Mouse (Mus musculus) MEL (cell line): ENCODE measurements around the gene Pgs1. TPM values are rescaled to one million over a fixed set of nuclear protein-coding genes. Genes with fewer than 3 reads are reported as not detected.

Experiments used
- DNase-seq: peaks from one replicate; pipeline ENCODE4 v3.0.0; 2011; ENCODE audit warnings: low read depth, low spot score
- H3K27ac ChIP-seq: 2 replicates; pipeline ENCODE4 v1.5.1; 2012; ENCODE audit warnings: low read depth, mild to moderate bottlenecking, control low read depth, low read length, moderate library complexity; ENCODE audit not compliant: control insufficient read depth
- H3K27me3 ChIP-seq, 2 experiments: fragments of 150-350 bp in 1 of 2; sonication (generic) in 1 of 2; 2 replicates each; pipeline ENCODE4 v1.6.1; 2012; ENCODE audit warnings: low read length in 2 of 2, mild to moderate bottlenecking in 2 of 2, improper control_type of control experiment in 1 of 2, moderate library complexity in 1 of 2; ENCODE audit not compliant: insufficient read depth in 2 of 2, control insufficient read depth in 1 of 2
- H3K36me3 ChIP-seq, 2 experiments: 2 replicates each; pipeline ENCODE4 v1.6.1; 2012 to 2014; ENCODE audit warnings: low read length in 2 of 2, improper control_type of control experiment in 1 of 2, inconsistent platforms in 1 of 2, mild to moderate bottlenecking in 1 of 2; ENCODE audit not compliant: insufficient read depth in 2 of 2, control insufficient read depth in 1 of 2
- H3K4me1 ChIP-seq, 2 experiments: fragments of 150-350 bp in 1 of 2; sonication (generic) in 1 of 2; 2 replicates each; pipeline ENCODE4 v1.6.1; 2012; ENCODE audit warnings: low read length in 2 of 2, improper control_type of control experiment in 1 of 2, mild to moderate bottlenecking in 1 of 2; ENCODE audit not compliant: insufficient read depth in 2 of 2, control insufficient read depth in 1 of 2
- H3K4me3 ChIP-seq, 2 experiments: fragments of 150-350 bp in 1 of 2; sonication (generic) in 1 of 2; 2 replicates each; pipeline ENCODE4 v1.5.1; 2012; ENCODE audit warnings: low read depth in 2 of 2, low read length in 2 of 2, mild to moderate bottlenecking in 2 of 2, moderate library complexity in 2 of 2, control low read depth in 1 of 2, improper control_type of control experiment in 1 of 2; ENCODE audit not compliant: control insufficient read depth in 1 of 2, insufficient read depth in 1 of 2
- H3K79me2 ChIP-seq: 2 replicates; pipeline ENCODE4 v1.6.1; 2012; ENCODE audit warnings: mild to moderate bottlenecking, low read length, moderate library complexity; ENCODE audit not compliant: control insufficient read depth, poor library complexity, insufficient read depth
- H3K9ac ChIP-seq: 2 replicates; pipeline ENCODE4 v1.6.1; 2012; ENCODE audit warnings: low read depth, mild to moderate bottlenecking, control low read depth, low read length, moderate library complexity; ENCODE audit not compliant: control insufficient read depth, poor library complexity, severe bottlenecking
- H3K9me3 ChIP-seq: fragments of 150-350 bp; sonication (generic); replicated peaks from 2 replicates; pipeline ENCODE4 v1.6.1; 2012; ENCODE audit warnings: mild to moderate bottlenecking, low read length, improper control_type of control experiment, moderate library complexity; ENCODE audit not compliant: insufficient read depth
- CHD2 ChIP-seq: IDR thresholded peaks from 2 replicates; pipeline ENCODE4 v1.6.1; 2011; ENCODE audit warnings: low read length, improper control_type of control experiment
- CTCF ChIP-seq, 3 experiments: IDR thresholded peaks in 2 of 3; conservative IDR thresholded peaks in 1 of 3; 2 replicates each; pipeline ENCODE4 v1.5.1; 2011 to 2012; ENCODE audit warnings: low read length in 3 of 3, low read depth in 2 of 3, mild to moderate bottlenecking in 2 of 3, improper control_type of control experiment in 1 of 3, inconsistent platforms in 1 of 3, mixed read lengths in 1 of 3, moderate library complexity in 1 of 3; ENCODE audit not compliant: control insufficient read depth in 1 of 3, insufficient read depth in 1 of 3, poor library complexity in 1 of 3, severe bottlenecking in 1 of 3
- ELF1 ChIP-seq: IDR thresholded peaks from 2 replicates; pipeline ENCODE4 v1.6.1; 2014; ENCODE audit warnings: low read depth, mild to moderate bottlenecking, inconsistent platforms, low read length, improper control_type of control experiment, moderate library complexity
- EP300 ChIP-seq, 2 experiments: IDR thresholded peaks; 2 replicates each; pipeline ENCODE4 v1.6.1; 2011; ENCODE audit warnings: improper control_type of control experiment in 2 of 2, low read length in 2 of 2, low read depth in 1 of 2, mild to moderate bottlenecking in 1 of 2
- ETS1 ChIP-seq: IDR thresholded peaks from 2 replicates; pipeline ENCODE4 v1.6.1; 2012; ENCODE audit warnings: low read depth, mild to moderate bottlenecking, inconsistent platforms, low read length, improper control_type of control experiment, moderate library complexity
- GABPA ChIP-seq: IDR thresholded peaks from 2 replicates; pipeline ENCODE4 v1.6.1; 2012; ENCODE audit warnings: low read depth, mild to moderate bottlenecking, inconsistent platforms, low read length, improper control_type of control experiment, moderate library complexity
- HCFC1 ChIP-seq: IDR thresholded peaks from 2 replicates; pipeline ENCODE4 v1.6.1; 2012; ENCODE audit warnings: low read depth, mild to moderate bottlenecking, inconsistent platforms, low read length, improper control_type of control experiment, moderate library complexity
- KAT2A ChIP-seq: conservative IDR thresholded peaks from 2 replicates; pipeline ENCODE4 v1.6.1; 2012; ENCODE audit warnings: low read depth, low read length, improper control_type of control experiment, inconsistent platforms
- MAFK ChIP-seq: IDR thresholded peaks from 2 replicates; pipeline ENCODE4 v1.6.1; 2011; ENCODE audit warnings: low read depth, mild to moderate bottlenecking, low read length, improper control_type of control experiment, borderline replicate concordance
- MAZ ChIP-seq: IDR thresholded peaks from 2 replicates; pipeline ENCODE4 v1.6.1; 2012; ENCODE audit warnings: low read depth, mild to moderate bottlenecking, inconsistent platforms, low read length, improper control_type of control experiment
- MYC ChIP-seq: IDR thresholded peaks from 2 replicates; pipeline ENCODE4 v1.6.1; 2011; ENCODE audit warnings: low read depth, mild to moderate bottlenecking, low read length, improper control_type of control experiment, moderate library complexity
- NELFE ChIP-seq: IDR thresholded peaks from 2 replicates; pipeline ENCODE4 v1.6.1; 2011; ENCODE audit warnings: low read depth, low read length, improper control_type of control experiment
- NRF1 ChIP-seq: IDR thresholded peaks from 2 replicates; pipeline ENCODE4 v1.6.1; 2014; ENCODE audit warnings: low read depth, mild to moderate bottlenecking, inconsistent platforms, low read length, improper control_type of control experiment, moderate library complexity; ENCODE audit not compliant: poor library complexity, insufficient read depth, severe bottlenecking
- POLR2A ChIP-seq, 2 experiments: IDR thresholded peaks; 2 replicates each; pipeline ENCODE4 v1.6.1; 2011 to 2012; ENCODE audit warnings: low read length in 2 of 2, mild to moderate bottlenecking in 2 of 2, control low read depth in 1 of 2, improper control_type of control experiment in 1 of 2, low read depth in 1 of 2, moderate library complexity in 1 of 2; ENCODE audit not compliant: control insufficient read depth in 1 of 2, insufficient read depth in 1 of 2, poor library complexity in 1 of 2
- POLR2AphosphoS2 ChIP-seq: IDR thresholded peaks from 2 replicates; pipeline ENCODE4 v1.6.1; 2011; ENCODE audit warnings: low read length, improper control_type of control experiment
- RCOR1 ChIP-seq: IDR thresholded peaks from 2 replicates; pipeline ENCODE4 v1.6.1; 2012; ENCODE audit warnings: low read depth, mild to moderate bottlenecking, inconsistent platforms, low read length, improper control_type of control experiment
- SMC3 ChIP-seq: IDR thresholded peaks from 2 replicates; pipeline ENCODE4 v1.6.1; 2011; ENCODE audit warnings: low read depth, low read length, improper control_type of control experiment
- TBP ChIP-seq: IDR thresholded peaks from 2 replicates; pipeline ENCODE4 v1.8.0; 2011; ENCODE audit warnings: low read depth, low read length, improper control_type of control experiment
- TCF12 ChIP-seq: IDR thresholded peaks from 2 replicates; pipeline ENCODE4 v1.6.1; 2014; ENCODE audit warnings: low read depth, mild to moderate bottlenecking, inconsistent platforms, low read length, improper control_type of control experiment, moderate library complexity
- UBTF ChIP-seq: IDR thresholded peaks from 2 replicates; pipeline ENCODE4 v1.6.1; 2012; ENCODE audit warnings: low read depth, mild to moderate bottlenecking, inconsistent platforms, low read length, improper control_type of control experiment, moderate library complexity, borderline replicate concordance; ENCODE audit not compliant: insufficient read depth
- USF1 ChIP-seq: IDR thresholded peaks from 2 replicates; pipeline ENCODE4 v1.6.1; 2014; ENCODE audit warnings: low read depth, mild to moderate bottlenecking, inconsistent platforms, low read length, improper control_type of control experiment, moderate library complexity
- USF2 ChIP-seq, 2 experiments: IDR thresholded peaks; 2 replicates each; pipeline ENCODE4 v1.6.1; 2011 to 2012; ENCODE audit warnings: improper control_type of control experiment in 2 of 2, low read length in 2 of 2, borderline replicate concordance in 1 of 2, inconsistent platforms in 1 of 2, low read depth in 1 of 2, mild to moderate bottlenecking in 1 of 2; ENCODE audit not compliant: insufficient read depth in 1 of 2
- ZNF384 ChIP-seq: IDR thresholded peaks from 2 replicates; pipeline ENCODE4 v1.6.1; 2012; ENCODE audit warnings: low read depth, mild to moderate bottlenecking, inconsistent platforms, low read length, improper control_type of control experiment
- polyA plus RNA-seq, 2 experiments: library from polyadenylated mRNA; stranded (reverse) in 1 of 2; unstranded in 1 of 2; fragments of >175 nt in 1 of 2; fragments of >200 nt in 1 of 2; gene quantifications; 2 replicates each; pipeline versions ENCODE4 v1.2.1 to v1.2.4; 2012; ENCODE audit warnings: low replicate concordance in 2 of 2, low read depth in 1 of 2; ENCODE audit not compliant: insufficient read length in 2 of 2, insufficient read depth in 1 of 2, missing spikeins in 1 of 2
- total RNA-seq: library from RNA; depleted of rRNA; stranded (reverse); fragments of 300-350 nt; gene quantifications from 2 replicates; pipeline ENCODE4 v1.2.3, GENCODE M21; 2012

Gene Pgs1
- total and polyA plus RNA-seq, 3 experiments, result 48.6 to 61.6 TPM; not detected in 1

DNA sequence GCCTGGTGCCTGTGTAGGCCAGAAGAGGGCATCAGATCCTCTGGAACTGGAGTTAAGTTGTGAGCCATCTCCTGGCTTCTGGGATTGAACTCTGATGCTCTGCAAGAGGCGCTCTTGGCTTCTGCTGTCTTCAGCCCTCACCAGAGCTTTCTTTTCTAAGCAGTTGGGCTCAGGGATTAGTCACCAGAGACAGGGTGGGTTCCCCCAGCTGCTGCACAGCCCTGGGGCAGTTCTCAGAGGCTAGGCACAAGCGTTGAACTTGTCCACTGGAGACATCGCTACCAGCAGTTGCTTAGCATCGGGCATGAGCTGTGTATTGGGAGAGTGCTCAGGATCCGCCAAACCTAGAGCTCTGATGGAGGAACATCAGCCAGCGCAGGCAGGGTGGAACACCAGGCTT is 43.1 kb downstream of the Pgs1 start:
- no peaks in the 10 kb centered on the region for H3K4me1 ChIP-seq
- no peaks in the 10 kb centered on the region for H3K27me3 ChIP-seq
- no peak overlapping the region for H3K4me3 ChIP-seq
- TF ChIP-seq POLR2A (IDR thresholded peaks at IDR 0.05; ENCODE audit: control insufficient read depth in 1 of 2, insufficient read depth in 1 of 2, low read depth in 1 of 2, low read length in 2 of 2, poor library complexity in 1 of 2) (no peak), RCOR1 (no peak), EP300 (IDR thresholded peaks at IDR 0.05; ENCODE audit: low read depth in 1 of 2, low read length in 2 of 2) (no peak), SMC3 (no peak), GABPA (no peak), HCFC1 (no peak), ELF1 (no peak), NELFE (no peak), UBTF (no peak), ETS1 (no peak), USF1 (no peak), CHD2 (no peak), MAZ (no peak), TCF12 (no peak), NRF1 (no peak), TBP (no peak), POLR2AphosphoS2 (no peak), USF2 (IDR thresholded peaks at IDR 0.05; ENCODE audit: borderline replicate concordance in 1 of 2, insufficient read depth in 1 of 2, low read depth in 1 of 2, low read length in 2 of 2) (no peak)
- no peak overlapping the region for H3K9ac ChIP-seq
- no peaks in the 10 kb centered on the region for H3K9me3 ChIP-seq
- no peaks in the 10 kb centered on the region for H3K79me2 ChIP-seq
- H3K36me3 ChIP-seq, result peaks cover 0 to 2% of the 10 kb centered on the region in 2 experiments; a peak in 1 of 4 replicates
- no peak overlapping the region for H3K27ac ChIP-seq
- DNase-seq, result no peak

- Histone ChIP-seq H3K9ac (no peak overlapping the region), H3K9me3 (no peaks in the 10 kb centered on the region), H3K79me2 (no peaks in the 10 kb centered on the region), H3K27ac (no peak overlapping the region), H3K4me3 (no peak overlapping the region), H3K27me3 (no peaks in the 10 kb centered on the region), H3K4me1 (no peaks in the 10 kb centered on the region), H3K36me3 (no peaks in the 10 kb centered on the region)
- TF ChIP-seq ZNF384 (no peak), GABPA (no peak), MYC (no peak), USF2 (IDR thresholded peaks at IDR 0.05; ENCODE audit: borderline replicate concordance in 1 of 2, insufficient read depth in 1 of 2, low read depth in 1 of 2, low read length in 2 of 2) (no peak), KAT2A (no peak), MAFK (no peak), CTCF (IDR thresholded peaks at IDR 0.05 in 2 of 3, conservative IDR thresholded peaks at IDR 0.05 in 1 of 3; ENCODE audit: control insufficient read depth in 1 of 3, insufficient read depth in 1 of 3, low read depth in 2 of 3, low read length in 3 of 3, poor library complexity in 1 of 3, severe bottlenecking in 1 of 3) (no peak)
- DNase-seq, result no peak
These were observed 45.0 kb downstream of the Pgs1 start for GRCm38 (mm10) chr11:118031134-118031533.
